Mouse (Mus musculus) layer of hippocampus, postnatal 14 days (tissue): Measurements from ENCODE around the gene Oprm1. TPM values are rescaled to one million over a fixed set of nuclear protein-coding genes. Genes with fewer than 3 reads are reported as not detected.
"Not testable (repeated sequence)": the region's sequence is repeated elsewhere in the genome, so short reads cannot be mapped to it uniquely, and the experiment has no call there.

ENCODE experiments used
- DNase-seq, 2 experiments: peaks; one replicate each; pipeline ENCODE4 v3.0.0; 2021 to 2022; ENCODE audit warnings: low spot score in 2 of 2, mixed read lengths in 1 of 2
- total RNA-seq, 2 experiments: library from RNA; stranded (reverse); gene quantifications; 2 replicates each; pipeline ENCODE4 v1.2.3; 2021

The Oprm1 gene
- total RNA-seq, 2 experiments from 2014 or later = 5.1 to 5.4 TPM

DNA sequence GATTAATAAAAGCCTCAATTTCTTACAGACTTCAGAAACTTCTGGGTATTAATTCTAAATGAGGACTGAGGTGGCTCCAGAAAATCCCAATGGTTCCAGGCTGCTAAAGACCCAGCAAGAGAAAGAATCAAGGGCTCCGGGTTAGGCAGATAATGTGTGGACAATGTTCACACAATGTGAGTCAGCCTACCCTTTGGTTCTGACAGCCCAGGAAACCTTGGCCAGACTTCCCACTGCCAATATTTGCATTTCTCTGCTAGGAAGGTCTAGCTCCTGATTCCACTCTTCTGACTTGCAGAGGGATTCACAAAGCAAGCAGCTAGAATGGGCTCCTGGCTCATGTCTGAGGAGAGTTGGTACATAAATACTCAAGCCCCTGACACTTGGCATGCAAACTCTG is 210.0 kb downstream of the Oprm1 start:
- no peak for DNase-seq

DNA sequence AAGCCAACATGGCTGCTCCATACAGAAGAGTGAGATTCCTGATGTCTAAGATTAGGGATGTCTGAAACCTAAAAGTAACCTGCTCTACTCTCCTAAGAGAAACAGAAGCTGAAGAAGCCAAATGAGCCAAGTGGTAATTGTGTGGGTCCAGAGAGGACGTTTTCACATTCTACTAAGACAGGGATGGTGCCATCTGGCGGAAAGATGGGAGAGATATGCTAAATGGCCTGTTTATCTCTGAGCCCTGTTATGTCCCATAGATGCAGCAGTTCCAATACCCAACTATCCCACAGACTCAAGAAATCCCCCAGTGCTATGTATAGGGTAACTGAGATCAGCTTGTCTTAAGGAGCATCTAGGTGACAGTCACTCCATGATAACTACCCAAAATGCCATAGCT is 219.5 kb downstream of the Oprm1 start:
- no peak for DNase-seq

DNA sequence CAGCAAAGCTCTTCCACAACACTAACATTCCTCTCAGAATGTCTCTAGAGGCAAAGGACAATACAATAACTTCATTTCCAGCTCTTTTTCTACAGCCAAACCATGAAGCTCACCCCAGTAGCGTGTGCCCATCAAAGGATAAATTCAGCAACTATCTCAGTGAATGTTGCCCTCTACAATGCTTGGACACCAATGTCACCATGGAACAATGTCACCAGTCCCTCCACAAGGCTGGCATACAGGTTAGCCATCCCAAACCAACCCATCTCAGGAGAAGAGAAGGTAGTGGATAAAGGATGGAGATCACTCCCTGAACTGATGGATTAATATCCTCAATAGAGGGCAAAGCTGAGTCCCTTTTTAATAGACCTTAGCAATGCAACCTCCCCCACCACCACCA is 220.4 kb downstream of the Oprm1 start:
- no peak for DNase-seq

DNA sequence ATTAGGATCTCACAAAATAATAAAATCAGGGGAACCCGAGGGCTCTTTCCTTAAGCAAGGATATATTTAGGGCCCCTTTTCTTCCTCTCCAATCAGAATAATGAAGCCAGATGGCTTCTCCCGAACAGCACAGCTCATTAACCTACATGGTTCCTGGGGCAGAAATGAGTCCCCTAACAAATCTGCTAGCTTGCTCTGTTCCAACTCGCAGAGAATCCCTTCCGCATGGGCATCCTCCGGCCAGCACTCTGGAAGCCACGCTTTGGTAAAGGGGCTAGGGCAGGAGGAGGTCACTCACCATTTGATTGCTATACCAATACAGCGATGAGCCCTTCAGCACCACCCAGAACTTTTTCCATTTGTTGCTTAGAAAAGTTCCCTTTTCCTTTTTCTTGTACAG is 220.9 kb downstream of the Oprm1 start:
- no peak for DNase-seq

DNA sequence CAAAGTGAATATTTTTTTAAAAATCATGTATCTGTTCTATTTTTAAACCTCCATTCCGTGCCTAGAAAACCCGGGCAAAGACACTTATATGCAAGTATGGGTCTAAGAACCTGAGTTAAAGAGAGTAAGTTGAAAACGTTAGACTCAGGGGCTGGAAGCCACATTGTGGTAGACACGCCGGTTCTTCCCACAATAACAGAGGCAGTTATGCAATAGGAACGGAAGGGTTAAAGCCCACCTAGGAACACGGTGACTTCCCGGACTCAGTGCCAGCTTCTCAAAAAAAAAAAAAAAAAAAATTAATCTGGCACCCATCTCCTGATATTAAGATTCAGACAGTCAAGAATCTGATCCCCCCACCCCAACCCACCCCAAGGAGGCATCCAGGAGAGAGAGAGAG is 221.5 kb downstream of the Oprm1 start:
- no peak for DNase-seq

DNA sequence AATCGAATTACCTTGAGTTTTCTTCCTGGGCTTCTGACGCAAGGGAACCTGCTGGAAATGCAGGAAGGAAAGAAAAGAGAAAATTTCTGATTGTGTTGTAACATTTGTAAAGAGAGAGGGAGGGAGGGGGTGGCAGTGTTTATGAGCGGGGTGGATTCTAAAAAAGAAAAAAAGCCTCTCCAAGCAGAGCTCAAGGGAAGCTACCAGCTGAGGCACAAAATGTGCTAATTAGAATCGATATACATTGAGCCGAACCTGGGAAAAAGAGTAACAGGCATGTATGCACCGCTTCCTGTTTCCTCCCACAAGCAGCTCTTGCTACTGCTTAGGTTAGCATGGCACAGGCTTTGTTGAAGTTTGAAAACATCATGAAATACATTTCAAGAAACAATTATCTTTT is 221.9 kb downstream of the Oprm1 start:
- no peak for DNase-seq

DNA sequence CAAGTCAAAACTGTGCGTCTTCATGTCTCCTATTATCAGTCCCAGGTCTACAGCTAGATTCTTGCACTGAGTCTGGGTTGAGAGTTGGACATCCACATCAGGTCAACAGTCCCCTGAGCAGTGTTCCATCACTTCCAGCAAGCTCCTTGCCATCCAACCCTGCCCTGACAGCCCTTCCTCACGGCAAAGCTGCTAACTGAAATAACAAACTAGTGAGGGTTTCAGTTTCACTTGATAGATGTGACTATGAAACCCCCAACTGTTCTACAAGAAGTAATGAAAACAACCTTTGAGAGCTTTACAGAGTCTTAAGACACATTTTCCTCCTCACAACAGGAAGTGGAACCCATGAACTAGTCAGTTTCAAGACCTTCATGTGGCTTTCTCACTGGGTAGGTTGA is 224.4 kb downstream of the Oprm1 start:
- no peak for DNase-seq

DNA sequence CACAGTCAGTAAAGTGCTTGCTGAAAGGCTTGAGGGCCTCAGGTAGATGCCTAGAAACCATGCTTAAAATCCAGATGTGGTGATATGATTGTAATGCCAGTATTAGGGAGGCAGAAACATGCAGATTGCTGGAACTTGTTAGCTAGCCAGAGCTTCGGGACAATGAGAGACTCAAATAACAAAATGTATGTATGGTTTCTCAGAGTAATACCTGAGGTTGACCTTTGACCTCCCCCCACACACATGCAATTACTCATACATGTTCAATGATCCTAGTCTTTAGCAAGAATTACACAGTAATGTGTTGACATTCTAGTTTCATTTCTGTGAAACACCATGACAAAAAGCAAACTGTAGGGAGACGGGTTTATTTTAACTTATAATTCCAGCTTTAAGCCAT is 225.1 kb downstream of the Oprm1 start:
- no peak for DNase-seq

DNA sequence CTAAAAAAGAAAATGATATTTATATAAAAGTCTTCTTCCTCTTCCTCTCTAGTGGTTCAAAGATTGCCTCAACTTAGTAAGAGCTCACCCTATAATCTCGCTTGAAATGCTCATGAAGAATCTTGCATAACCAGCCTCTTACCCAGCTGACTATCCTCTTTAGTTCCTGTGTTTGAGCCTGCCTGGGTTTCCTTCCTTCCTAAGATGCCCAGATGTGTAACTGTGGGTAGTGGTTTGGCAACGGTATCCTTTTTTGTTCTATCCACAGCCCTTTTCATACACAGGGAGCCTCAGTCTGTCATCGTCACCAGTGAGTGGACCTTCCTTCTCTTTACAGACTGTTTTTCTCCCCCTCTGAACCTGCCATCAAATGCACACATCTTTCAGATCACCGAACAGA is 227.9 kb downstream of the Oprm1 start:
- DNase-seq = no peak

DNA sequence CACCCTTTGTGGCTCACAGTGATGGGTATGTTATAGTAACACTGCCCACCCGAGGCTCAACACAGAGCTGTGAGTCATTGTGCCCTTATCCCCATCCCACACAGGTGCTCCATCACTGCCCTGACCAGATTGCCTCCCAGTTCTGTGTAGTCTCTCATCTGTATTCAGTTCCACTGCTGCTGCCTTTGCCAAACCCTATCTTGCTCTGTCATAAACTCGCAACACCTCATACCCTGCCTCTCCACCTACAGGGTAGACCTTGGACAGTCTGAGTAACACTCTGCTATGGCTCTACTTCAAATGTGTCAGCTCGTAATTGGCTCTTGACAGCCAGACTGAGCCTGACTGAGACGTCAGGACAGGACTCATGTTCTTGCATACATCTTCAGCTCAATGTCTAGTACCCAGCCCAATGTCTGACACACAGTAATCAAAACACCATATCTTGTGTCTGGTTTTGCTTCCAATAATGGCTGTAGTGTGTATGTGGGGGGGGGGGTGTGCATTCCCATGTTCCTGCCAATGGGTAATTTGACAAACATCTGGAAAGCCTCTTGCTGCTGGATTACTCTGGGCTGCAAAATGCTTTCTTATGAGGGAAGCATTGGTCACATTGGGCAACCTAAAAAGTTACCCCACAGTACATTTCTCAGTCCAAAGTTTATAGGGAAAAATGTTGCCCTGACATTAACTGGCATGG is 229.2 kb downstream of the Oprm1 start:
- no peak for DNase-seq

DNA sequence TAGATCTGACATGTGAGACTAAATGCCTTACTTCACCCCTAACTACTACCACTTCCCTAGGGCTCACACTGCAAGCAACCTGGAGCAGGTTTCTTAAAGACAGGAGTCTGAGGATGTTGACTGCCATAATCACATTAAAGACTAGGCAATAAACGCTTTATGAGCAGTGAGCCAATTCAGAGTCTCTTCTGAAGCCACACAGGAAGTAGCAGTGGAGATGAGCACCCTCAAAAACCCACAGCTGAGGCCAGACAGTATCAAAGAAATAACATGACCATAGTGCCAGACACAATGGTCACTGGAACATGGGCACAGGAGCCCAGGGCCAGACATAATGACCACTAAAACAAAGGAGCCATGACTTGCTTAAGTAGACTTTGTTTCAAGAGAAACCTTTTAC is 230.2 kb downstream of the Oprm1 start:
- no peak for DNase-seq

DNA sequence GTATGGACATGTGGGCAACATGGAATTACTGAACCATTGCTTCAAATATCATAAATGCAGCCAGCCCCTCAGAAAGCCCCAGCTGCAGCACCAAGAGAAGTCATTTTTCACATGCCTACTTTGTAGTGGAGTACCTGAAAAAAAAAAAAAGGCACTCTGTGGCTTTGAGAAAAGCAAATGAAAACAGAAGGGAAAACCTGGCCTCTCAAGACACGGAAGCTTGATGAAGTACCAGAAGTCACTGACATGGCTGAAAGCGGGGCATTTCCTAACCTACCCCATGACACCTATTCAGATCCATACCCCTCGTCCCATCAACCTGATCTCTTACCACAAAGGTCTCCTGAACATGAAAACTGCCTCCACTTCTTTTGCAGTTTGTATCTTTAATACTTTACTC is 238.6 kb downstream of the Oprm1 start:
- no peak for DNase-seq

DNA sequence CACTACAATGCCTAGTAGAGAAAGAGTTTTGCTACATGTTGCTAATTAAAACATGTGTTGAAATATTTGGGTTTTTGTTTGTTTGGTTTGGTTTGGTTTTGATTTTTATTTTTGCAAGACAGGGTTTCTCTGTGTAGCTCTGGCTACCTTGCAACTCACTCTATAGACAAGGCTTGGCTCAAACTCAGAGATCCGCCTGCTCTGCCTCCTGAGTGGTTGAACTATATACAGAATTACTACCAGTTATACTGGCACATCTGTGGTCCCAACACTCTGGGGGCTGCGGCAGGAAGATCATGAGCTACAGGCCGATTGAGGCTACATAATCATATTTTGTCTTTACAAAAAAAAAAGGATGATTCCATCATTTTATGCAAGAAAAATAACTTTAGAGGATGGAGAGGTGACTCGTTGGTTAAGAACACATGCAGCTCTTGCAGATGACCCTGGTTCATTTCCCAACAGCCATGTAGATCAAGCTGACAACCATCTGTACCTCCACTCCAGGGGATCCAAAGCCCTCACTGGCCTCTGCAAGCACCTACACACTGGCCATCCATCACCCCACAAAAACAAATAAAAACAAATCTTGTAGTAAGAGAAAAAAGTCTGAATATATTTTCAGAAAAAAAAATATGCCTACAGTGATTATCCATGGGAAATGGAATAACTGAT is 240.4 kb downstream of the Oprm1 start:
- DNase-seq = no peak

DNA sequence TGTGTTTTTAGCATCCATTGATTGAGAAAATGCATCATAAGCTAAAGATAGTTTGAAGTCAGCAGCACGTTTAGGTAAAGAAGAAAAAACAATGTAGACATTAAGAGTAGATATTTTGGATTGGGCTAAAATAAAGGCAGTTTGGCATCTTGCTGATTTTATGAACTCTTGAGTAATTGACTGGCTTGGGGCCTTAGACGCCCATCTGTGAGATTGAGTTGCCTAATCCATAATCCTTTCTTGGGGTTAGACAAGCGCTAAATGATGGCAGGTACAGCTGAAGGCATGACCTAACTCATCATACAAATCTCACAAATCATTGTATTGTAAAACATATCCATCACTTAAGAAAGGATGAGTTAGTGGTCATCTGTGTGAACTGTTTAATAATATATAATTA is 241.0 kb downstream of the Oprm1 start:
- no peak for DNase-seq

DNA sequence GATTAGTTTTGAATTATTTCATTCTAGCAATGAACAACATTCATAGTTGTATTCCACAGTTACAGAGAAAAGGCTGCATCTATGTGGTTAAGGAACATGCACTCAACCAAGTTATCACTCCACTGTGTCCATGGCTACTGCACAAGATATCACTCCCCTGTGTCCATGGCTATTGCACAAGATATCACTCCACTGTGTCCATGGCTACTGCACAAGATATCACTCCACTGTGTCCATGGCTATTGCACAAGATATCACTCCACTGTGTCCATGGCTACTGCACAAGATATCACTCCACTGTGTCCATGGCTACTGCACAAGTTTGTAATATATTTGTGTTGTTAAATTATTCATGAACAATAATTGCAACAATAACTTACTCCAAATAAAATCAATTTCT is 245.6 kb downstream of the Oprm1 start:
- not testable (repeated sequence) for DNase-seq

DNA sequence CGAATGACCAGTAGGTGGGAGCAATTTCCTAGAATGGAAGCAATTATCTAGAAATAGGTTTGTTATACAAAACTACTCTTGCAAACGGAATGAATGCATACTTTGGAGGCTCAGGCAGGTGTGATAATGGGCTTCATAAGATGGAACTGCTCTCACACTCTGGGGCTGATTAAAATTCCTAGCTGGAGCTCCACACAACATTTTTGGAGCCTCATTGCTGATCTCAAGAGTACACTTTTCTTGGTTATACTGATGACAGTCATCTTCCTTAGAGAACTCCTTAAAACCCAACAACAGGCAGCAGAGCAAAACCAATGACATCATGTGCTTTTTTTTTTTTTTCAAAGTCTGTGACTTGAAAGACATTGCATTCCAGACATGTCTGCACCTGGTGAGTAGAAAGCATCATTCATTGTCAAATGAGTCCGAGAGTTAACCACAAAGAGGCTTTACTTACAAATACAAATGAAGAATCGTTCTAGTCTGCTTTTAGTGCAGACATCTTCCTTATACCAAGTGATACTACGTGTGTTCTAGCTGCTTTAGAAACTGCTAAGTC is 246.8 kb downstream of the Oprm1 start:
- no peak for DNase-seq

DNA sequence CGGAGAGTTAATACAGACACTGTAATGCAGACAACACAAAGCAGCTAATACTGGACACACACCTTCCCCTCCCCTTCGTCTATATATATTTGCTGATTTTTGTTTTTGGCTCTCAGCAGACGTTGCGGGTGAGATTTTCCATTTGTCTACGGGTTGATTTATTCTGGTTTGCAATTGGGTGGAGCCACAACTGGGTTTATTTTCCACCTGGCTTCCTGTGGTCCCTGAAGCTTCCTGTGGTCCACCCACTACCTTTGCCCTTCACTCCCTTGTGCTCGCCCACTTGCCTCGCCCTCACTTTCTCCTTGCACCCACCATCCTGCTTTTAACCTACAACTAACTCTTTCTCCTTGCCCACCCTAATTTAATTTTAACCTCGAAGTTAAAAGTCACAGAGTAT is 252.2 kb downstream of the Oprm1 start:
- no peak for DNase-seq

DNA sequence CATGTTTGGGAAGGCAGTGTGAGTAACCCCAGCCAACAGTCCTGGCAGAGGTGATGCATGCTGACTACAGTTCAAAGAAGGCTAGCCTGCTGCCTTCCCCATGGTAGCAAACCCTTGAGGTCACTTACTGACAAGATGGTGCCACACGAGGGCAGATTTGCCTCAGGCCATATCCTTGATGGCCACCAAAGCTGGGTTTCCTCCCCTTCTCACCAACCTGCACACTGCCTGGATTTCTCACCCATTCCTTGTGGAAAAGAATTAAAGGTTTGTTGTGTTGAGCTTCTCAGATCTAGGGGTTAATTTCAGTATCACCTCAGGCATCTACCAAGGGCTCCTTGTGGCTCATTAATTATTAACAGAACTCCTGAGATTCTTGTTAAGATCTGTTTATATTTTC is 256.9 kb downstream of the Oprm1 start:
- no peak for DNase-seq

DNA sequence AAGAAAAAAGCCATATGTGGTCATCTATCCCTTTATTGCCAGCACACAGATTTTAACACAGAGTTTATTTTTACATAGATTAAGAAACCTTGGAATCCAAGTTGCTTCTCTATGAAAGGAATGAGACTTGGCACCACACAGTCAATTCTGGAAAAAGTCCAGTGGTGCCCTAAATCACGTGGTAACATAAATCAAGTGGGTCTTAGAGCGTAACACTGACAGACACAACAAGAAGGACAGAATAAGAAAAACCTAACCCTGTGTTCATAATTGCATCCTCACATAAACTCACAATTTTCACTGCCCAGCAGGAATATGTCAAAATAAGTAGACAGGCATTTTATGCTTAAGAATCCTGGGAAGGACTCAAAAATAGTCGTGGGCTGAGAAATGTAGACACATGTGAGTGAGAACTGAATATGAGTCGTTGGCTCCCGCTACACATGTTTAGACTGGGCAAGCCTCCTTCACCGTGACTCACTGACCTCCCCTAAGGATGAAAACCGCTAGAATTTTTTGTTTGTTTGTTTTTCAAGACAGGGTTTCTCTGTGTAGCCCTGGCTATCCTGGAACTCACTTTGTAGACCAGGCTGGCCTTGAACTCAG is 261.6 kb downstream of the Oprm1 start:
- DNase-seq = no peak

DNA sequence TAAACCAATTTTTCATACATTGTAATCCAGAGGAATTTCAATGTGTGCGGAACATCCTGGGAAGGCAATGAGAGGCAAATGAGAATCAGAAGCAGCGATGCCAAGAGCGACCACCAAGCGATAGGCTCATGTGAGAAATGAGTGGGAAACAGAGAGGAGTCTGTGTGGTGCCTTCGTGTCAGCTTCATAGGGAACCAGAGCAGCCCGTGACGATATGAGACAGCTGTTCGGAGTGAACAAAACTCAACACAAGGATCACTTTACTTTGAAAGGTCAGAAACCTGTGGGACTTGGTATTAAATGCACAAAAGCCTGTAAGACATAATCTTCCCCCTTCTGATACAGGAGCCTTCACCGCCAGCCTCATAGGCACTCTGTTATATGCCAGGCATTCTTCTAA is 262.2 kb downstream of the Oprm1 start:
- DNase-seq = no peak

DNA sequence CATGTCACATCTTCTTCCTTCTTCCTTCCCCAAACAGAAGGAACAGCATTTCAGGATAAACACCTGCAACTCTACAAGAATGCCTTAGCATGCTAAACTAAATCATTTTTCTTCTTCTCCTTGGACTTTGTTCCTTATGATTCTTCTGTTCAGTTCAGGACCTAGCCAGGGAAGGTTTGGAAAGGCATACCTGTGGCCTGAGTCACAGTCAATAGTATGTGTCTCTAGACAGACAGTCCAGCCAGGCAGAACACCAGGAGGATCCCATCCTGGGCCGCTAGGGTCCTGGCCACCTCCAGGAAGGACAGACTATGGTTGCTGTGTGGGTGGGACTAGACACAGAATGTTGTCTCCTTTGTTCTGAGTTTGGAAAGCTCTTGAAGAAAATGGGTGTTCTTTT is 266.7 kb downstream of the Oprm1 start:
- DNase-seq = no peak

DNA sequence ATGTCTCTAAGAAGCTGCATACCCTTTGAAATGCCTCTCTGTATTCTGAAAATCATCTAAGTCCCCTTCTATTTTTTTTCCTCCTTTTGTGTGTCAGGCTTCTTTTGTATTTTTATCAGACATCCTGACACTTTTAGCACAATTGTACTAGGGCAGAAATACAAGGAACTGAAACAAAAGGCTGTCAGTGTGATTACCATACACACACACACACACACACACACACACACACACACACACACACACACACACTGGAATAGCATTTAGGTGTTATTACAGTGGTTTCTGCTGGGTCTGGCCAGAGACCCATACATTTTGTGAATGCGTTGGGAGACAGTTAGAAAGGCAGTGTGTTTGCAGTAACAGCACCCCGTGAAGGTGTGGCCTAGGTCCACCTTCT is 275.2 kb downstream of the Oprm1 start:
- no peak for DNase-seq

DNA sequence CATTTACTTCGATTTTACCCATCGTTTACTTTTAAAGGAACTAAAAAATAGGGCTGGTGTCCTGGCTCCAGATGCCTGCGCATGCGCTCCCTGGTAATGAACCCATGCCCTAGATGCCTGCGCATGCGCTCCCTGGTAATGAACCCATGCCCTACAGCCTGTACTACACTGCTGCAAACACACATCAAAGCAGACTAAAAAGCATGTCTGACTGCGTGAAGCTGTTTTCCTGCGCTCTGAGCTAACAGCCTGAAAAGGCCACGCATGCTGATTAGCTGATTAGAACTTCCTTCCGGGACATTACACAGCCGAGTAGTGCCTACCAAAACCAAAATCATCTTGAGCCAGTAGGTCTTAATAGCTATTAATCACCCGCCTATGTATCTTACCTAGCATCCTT is 277.2 kb downstream of the Oprm1 start:
- no peak for DNase-seq
